Mouse (Mus musculus) adrenal gland, adult 2 months (tissue): ENCODE data around the gene Slc4a10. TPM values are rescaled to one million over a fixed set of nuclear protein-coding genes. Genes with fewer than 3 reads are reported as not detected.

ENCODE experiments used
- DNase-seq: peaks from one replicate; pipeline ENCODE4 v3.0.0; 2021
- polyA plus RNA-seq: library from polyadenylated mRNA; depleted of rRNA; stranded (reverse); fragments of >200 nt; gene quantifications from 2 replicates; pipeline ENCODE4 v1.2.3, GENCODE M21; 2012; rRNA removed
- total RNA-seq, 2 experiments: library from RNA; stranded (reverse); gene quantifications; 2 replicates each; pipeline ENCODE4 v1.2.3; 2021

The Slc4a10 gene
- total and polyA plus RNA-seq, 3 experiments: 0.37 to 5.5 (median 2.5) TPM

DNA sequence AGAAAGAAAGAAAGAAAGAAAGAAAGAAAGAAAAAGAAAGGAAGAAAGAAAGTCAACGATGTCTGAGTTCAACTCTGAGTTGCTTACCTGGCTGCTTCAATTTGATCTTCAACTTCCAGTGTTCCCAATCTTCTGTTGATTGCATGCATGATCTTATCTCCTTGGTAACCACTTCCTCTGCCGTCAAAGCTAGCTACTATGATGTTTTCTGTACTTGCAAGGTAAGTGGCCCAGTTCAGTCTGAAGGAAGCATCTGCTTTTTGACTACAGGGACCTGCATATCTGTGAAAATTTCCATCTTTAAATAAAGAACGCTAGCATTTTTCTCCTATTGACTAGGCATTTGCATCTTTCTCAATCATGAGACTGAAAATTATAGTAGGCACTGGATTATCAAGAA lies 305.8 kb downstream of the Slc4a10 start:
- DNase-seq: no peak

- DNase-seq: no peak
Measured at GRCm38 (mm10) chr2:62355766-62356165, 309.5 kb downstream of the Slc4a10 start.

GRCm38 (mm10) chr2:62356606-62357005 lies 310.3 kb downstream of the Slc4a10 start:
- no peak for DNase-seq

DNA sequence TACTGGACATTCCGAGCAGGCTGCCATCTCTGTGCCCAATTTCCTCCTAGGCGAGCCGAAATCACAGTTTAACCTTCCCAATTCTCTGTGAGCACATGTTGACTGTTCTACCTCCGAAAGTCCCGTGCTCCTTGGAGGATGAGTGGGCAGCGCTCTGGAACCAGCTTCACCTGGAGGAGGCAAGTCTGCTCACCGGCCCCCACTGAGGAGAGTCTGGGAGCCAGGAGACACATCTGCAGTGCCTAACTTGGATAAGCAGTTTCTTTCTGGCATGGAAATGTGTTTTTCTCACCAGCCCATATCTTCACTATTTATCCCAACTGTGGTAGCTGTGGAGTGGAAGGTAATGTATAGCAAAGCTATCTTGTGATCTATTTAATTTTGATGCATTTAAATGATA lies 311.0 kb downstream of the Slc4a10 start:
- no peak for DNase-seq

- DNase-seq: no peak
Measured at GRCm38 (mm10) chr2:62360872-62361271, 314.6 kb downstream of the Slc4a10 start.

DNA sequence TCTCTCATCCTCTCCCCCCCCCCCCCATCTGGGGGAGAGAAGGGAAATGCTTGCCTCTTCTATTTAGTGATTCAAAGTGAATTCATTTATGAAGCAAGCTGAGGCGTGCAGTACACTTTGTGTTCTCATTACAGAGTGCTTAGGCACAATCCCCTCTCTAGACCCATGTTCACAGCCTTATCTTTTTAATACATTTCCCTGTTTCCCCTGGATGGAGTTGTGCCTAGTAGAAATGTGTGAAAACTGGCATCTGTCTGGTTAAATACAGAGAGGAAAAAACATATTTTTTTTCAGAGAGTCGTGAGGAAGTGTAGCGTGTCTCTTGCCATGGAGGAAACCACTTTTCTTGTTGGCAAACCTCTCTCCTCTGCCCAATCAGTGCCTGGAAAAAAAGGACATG lies 315.3 kb downstream of the Slc4a10 start:
- DNase-seq: no peak

- no peak for DNase-seq
Measured at GRCm38 (mm10) chr2:62362211-62362610, 315.9 kb downstream of the Slc4a10 start.

GRCm38 (mm10) chr2:62363606-62364005 lies 317.3 kb downstream of the Slc4a10 start:
- DNase-seq: no peak

DNA sequence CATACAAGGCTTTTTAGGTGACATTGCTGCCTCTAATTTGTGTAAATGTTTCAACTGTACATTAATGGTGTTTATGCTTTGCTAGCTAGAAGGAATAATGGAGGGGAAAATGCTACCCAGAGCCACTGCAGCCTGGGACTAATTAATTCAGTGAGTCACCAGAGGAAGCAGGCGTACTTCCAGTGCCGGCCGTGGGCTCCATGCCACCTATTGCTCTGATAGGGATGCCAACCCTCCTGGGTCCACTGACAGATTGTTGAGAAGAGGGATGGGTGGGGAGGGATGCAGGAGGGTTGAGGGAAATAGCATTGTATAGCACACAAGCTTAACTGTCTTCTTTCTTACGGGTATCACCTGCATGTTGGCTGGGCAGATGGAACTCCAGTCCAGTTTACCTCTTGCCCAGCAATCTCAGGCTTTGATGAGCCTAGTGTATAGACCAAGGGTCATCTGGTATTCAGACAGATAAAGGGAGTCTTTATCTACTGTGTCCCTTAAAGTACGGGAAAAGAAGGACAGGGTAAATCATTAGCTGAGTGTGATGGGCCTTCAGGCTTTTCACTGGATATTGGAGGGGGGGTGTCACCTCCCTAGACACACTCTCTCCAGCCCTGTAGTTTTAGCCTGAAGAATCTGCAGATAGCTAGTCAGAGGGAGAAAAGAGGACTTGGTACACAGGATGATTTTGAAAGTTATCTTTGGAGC lies 322.2 kb downstream of the Slc4a10 start:
- no peak for DNase-seq

DNA sequence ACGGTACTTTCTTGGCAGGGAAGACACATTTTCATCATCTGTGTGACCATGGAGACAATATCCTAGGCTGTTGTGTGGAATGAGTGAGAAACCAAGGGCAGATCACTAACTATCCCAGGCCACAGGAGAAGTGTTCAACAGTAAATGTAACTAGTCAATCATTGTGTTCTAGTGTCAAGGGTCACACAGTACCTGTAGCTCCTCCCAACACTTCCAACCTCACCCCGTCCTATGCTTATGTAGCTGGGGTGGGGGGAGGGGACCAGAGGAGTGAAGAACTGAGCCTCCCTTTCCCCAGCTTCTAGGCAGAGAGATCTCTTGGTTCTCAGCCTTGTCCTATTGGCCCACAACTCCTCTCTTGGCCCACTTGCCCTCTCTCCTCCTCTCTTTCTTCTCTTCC lies 323.8 kb downstream of the Slc4a10 start:
- no peak for DNase-seq

DNA sequence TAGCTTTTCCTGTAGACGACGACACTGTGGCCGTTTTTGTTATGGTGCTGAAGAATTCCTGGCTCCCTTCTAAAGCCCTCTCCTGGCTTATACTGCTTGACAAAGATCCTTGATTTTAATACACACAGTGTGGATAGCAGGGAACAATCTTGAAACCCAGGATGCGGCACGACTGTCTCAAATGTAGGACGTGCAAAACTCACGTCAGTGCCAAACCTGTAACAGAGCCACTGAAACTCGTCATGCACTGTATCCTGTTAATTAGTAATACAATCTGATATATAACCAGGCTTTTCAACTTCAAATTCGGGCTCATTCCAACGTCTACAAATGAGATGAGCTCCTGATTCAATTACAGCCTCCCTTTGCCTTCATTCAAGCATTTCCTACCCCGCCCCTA lies 327.4 kb downstream of the Slc4a10 start:
- DNase-seq: no peak

Other genes starting within 250 kb of the Slc4a10 start
- not detected for gene Tbr1, start 243.5 kb upstream of the Slc4a10 start, total RNA-seq
- gene Tbr1, start 243.5 kb upstream of the Slc4a10 start, polyA plus RNA-seq: 0.02 and 0.15 TPM in 2 replicates